Mouse (Mus musculus): ENCODE measurements around the gene D630045J12Rik.

GRCm38 (mm10) chr6:38203820-38204219 lies 50.0 kb downstream of the D630045J12Rik start:
- no peak for TF ChIP-seq POLR2A (IDR thresholded peaks at IDR 0.05; ENCODE audit: borderline replicate concordance, low read depth, low read length)
- no peak for TF ChIP-seq CTCF (IDR thresholded peaks at IDR 0.05; ENCODE audit: low read depth, low read length)

Measured in bone marrow macrophage, adult 2 months (primary cell).